Mouse (Mus musculus) thymus, postnatal 0 days (tissue): ENCODE data around the gene Syngr1. TPM values are rescaled to one million over a fixed set of nuclear protein-coding genes. Genes with fewer than 3 reads are reported as not detected.

Experiments used
- DNase-seq: peaks from one replicate; pipeline ENCODE4 v3.0.0-alpha.2; 2015; ENCODE audit warnings: low spot score
- polyA plus RNA-seq: library from polyadenylated mRNA; unstranded; fragments of >200 nt; fragmentation: Nextera tagmentation; extraction: Ambion mirVana; gene quantifications from 2 replicates; pipeline ENCODE4 v1.2.1, GENCODE M21; 2015

The Syngr1 gene
- polyA plus RNA-seq, 1 experiment from 2014 or later = 74.1 TPM

- no peak for DNase-seq
Measured at GRCm38 (mm10) chr15:80070095-80070644, 21.0 kb upstream of the Syngr1 start.

- DNase-seq = no peak
Measured at GRCm38 (mm10) chr15:80071951-80072437, 19.1 kb upstream of the Syngr1 start.

GRCm38 (mm10) chr15:80072579-80073255, 18.4 kb upstream of the Syngr1 start:
- DNase-seq = no peak

- DNase-seq = no peak
Measured at GRCm38 (mm10) chr15:80073256-80073621, 17.9 kb upstream of the Syngr1 start.

DNA sequence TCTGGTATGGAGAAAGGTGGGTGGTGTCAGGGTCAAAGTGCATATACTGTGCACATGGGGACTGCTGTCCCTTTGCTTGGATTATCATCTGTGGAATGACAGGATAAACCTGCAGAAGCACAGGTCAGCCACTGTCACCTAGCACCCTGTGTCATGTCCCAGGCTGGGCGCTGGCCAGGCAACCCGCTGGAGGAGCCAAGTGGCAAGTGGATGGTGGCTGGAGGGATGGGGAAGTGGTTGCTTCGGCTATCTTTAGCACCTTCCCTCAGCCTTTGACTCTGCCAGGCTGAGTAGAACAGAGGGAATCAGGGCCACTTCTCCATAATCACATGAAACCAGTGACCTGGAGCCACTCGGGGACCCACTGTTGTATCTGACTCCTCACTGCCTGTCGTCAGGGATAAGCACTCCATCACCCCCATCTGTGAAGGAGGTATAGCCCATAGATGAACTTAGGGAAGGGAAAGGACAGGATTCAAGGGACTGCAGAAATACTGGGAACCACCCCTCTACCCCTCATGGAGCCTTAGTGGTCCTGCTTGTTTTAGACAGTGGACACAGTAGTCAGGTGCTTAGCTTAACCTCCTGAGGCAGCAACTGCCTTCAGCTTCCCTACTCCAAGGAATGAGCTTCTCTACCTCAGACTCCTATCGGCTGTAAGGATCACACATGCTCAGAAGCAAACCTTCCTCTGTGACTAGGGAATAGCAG, 16.3 kb upstream of the Syngr1 start:
- DNase-seq = no peak

GRCm38 (mm10) chr15:80075374-80075694, 15.8 kb upstream of the Syngr1 start:
- no peak for DNase-seq

GRCm38 (mm10) chr15:80075733-80076337, 15.3 kb upstream of the Syngr1 start:
- DNase-seq = no peak

DNA sequence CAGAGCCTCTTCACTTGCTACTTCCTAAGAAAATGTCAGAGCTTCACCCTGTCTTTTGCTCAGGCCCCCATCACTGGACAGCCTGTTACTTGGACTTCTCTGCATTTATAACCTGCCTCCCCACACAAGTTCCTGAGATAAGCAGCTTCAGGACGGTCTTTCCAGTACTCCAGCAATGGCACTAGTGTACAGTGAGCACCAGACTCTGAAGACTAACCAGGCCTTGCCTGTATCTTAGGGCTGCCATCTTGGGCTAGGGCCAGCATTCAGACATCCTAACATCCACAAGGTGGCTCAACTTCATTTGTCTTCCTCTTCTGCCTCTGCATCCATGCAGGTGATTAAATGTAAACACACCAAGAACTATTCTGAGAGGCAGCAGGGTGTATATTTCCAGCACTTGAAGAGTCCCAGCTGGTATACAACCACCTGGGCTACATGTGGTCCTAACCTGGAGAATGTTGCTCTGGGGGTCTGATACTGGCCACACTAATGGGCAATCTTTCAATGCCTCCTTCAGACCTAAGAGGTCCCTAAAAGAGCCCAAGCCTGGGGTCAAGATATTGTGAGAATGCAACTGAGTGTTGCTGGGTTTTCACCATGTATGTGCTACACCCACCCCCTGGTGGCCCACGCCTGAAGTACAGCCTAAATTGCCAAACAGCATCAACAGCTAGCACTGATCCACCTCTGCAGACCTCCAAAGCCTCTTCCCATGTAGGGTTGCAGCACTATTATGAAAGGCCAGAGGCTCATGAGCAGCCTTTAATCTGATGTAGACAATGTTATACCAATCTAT, 14.6 kb upstream of the Syngr1 start:
- peak; percentile 80 for DNase-seq

DNA sequence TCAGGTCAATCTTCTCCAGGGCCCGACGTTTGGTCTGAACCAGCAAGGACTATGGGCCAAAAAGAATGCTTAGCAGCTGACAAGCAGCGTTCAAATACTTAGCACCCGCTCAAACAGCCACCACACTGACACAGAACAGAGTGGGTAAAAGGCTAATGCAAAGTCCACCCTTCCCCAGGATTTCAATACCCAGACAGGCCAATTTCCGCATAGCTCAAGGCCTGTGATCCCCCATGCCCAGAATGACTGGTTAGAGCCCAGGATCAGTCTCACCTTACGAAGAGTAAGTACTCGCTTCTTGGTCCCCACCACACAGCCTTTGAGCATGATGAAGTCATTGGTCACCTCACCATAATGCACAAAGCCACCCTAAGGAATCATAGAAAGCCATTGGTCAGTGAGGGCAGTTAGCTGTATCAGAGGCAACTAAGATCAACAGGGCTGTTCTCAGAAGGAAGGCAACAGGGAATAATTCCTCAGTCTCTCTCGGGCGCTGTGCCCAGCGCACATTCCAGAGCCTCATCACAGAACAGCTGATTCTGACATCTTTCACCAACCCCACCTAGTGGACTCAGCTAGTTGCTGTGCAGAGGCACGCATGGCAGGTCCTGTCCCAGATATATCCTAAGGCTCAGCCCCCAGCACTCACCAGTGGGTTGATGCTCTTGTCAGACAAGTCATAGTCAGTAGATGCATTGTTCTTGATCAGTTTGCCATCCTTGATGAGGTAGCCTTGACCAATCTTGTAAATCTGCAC, 12.9 kb upstream of the Syngr1 start:
- DNase-seq = no peak

DNA sequence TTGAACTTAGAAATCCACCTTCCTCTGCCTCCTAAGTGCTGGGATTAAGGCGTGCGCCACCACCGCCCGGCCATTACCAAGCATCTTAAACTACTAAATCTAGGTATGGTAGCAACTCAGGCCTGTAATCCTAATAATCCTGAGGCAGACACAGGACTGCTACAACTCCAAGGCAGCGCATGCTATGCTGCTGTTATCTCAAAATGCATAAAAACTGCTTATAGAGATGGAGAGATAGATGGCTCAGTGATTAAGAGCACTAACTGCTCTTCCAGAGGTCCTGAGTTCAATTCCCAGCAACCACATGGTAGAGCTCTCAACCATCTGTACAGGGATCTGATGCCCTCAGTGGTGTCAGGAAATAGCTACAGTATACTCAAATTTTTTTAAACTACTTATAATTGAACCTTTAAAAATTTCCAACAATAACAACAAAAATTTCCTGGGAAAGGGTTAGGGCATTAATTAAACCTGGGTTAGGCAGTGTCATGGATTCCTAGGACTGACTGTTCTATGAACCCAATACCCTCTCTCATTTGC, 11.9 kb upstream of the Syngr1 start:
- no peak for DNase-seq

DNA sequence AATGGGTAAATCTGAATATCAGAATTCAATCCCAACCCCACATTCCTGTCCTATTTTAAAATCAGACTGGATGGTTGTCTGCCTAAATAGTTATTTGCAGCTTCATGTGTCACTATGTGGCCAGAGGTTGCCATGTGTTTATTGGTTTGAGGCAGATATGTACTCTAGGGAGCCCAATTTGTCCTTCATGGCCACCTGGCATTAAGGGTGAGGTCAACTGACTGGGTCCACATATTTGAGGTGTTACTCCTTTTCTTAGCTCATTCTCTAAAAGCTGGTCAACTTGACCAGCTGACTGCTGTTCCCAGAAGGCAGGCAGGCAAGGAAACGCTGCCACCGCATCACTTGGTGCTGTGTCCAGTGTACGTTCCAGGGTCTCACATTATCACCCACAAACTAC, 11.2 kb upstream of the Syngr1 start:
- DNase-seq = no peak

DNA sequence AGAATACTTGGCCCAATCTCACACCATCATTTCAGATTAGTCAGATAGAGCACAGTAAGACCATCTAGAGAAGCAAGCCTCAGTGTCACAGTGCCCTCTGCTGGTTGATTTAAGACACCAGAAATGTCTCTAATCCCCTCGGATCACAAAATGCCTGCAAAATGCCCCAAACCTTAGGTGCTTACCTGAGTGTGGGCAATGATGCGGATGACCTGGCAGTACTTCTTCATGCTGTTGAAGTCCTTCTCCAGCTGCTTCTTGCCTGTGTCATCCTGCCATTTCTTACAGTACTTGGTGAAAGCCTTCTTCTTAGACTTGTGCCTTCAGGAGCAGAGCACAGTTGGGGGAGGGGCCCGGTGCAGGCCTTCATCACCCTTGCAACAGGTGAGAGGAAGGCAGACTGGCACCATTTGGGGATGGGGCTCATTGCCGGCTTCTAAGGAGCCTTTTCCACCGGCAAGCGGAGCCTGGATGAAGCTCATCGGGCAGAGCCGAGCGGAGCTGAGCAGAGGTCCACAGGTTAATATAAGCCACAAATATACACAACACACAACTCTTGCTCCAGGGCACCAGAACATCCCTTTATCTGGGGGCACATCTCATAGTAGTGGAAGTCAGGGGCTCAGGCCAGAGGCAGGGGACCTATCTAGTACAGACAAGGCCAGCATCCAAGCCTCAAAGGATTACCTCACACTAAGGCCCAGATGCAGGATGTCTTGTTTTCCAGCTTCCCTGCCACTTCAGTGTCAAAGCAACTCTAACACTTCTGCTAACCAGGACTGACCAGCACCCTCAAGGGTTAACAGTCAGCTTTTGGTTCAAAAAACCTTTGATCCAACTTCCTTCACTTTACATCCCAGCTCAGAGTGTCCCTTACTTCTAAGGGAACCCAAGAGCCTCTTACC, 10.2 kb upstream of the Syngr1 start:
- DNase-seq = peak; percentile 78

DNA sequence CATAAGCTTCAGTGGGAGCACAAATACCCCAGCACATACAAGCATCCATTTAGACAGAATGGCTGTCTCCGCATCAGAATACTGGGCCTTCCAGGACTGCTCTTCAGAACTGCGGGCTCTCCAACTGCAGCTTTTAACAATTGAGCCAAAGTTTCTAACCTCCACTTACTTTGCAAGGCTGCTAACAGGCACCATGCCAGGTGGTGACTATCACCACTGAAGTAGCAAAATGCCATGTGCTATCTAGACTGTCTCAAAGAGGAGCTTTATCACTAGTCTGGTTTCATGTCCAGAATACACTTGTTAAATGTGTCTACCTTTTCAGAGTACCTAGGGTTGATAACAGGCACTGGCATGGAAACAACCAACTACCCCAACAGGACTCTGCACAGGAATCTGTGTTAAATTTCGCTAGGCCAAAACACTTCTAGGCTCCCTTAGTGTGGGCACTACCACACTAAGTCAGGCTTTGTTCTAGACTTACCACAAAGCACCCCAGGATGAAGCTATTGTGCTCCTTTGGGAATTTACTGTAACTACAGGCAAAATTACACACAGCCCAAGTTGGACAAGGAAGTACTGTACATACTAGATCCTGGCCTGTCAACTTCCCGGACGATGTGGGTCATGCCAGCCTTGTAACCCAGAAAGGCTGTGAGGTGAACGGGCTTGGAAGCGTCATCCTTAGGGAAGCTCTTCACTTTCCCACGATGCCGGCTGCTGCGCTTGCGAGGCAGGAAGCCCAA, 9.2 kb upstream of the Syngr1 start:
- DNase-seq = no peak

DNA sequence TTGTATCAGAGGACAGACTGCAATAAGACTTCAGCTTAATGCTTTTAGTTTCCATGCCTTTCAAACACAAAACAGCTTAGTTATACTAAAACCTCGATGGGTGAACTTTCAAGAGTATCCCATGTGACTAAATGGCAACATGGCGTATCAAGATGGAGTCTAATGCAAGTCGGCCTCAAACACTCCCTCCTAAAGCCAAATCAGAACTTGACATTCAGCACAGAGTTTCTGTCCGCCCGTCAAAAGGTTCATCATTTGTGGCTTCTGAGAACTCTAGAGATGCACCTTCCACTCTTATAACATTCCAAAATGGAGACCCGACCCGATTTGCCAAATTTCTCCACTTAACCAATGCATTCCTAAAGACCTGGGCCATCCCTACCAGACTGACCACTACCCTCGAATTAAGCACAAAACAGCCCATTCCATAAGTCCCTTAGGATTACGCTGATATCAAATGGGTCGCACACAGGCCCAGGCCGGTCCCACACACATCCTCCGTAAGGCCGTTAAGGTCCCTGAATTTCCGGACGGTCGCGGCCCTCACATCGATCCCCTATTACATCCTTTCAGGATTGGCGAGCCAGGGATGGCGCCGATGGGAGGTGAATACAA, 8.4 kb upstream of the Syngr1 start:
- peak; percentile 32 for DNase-seq

- DNase-seq = peak; percentile 100
Measured at GRCm38 (mm10) chr15:80083276-80083731, 7.8 kb upstream of the Syngr1 start.

DNA sequence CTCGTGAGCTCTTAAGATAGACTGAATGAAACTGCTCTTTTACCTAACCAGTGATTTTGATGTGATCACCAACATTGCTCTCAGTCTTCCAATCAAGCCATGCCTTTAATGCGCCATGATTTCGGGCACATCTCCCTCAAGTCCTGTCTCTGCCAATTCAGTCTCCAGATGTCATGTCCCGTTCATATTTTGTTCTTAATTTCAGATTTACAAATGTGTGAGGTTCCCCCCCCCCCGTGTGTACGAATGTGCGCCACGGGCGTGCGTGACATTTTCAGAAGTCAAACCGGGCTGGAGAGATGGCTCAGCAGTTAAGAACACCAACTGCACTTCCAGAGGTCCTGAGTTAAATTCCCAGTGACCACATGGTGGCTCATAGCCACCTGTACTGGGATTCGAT, 7.4 kb upstream of the Syngr1 start:
- DNase-seq = no peak

- DNase-seq = no peak
Measured at GRCm38 (mm10) chr15:80087406-80088012, 3.6 kb upstream of the Syngr1 start.

GRCm38 (mm10) chr15:80088637-80089036, 2.5 kb upstream of the Syngr1 start:
- peak; percentile 94 for DNase-seq
